Comparison of ENCODE assay signal across 8 mouse cellular contexts in the genomic region with DNA sequence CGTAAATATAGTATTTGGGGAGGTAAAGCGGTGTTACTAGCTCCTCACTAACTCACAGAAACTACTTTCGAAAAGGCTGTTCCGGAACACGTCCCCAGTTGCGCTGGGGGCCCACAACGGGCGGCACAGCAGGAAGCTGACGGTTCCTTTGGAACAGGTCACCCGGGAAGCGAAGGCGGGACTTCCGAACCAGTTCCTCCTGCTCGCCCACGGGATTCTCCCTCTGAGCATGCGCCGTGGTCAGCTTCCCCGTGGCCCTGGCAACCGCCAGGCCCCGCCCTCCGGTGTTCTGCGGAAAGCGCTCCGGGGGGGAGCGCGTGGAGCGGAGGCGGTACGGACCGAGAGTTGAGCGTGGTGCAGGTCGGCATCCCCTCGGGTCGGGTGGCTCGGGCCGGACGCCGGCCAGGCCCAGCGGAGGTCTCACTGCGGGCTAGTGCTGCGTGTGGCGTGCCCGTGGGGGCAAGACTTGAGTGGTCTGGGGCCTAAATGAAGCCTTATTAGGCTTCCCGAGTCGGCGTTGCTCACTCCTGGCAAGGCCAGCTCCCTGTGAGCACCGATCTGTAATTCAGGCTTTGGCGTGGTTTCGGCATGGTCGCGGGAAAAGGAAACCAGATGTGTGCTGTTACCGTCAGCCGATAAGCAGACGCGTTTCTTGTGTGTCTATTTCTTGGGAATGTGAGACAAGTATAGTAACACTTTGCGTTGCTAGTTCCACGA. TPM values are rescaled to one million over a fixed set of nuclear protein-coding genes. Genes with fewer than 3 reads are reported as not detected.
DNase-seq lines count a peak whose midpoint lies in the region; ATAC-seq and TF ChIP-seq lines count a peak whose summit lies in the region.

A gene (minus strand): TSS at position 150 of the 717 bp plus-strand sequence.
A gene (plus strand): TSS at position 287 of the 717 bp plus-strand sequence.

- H3K27ac ChIP-seq in forebrain, embryonic 12.5 days: peak within 1 kb of the TSS; percentile 83
- H3K27ac ChIP-seq in heart, postnatal 0 days (ENCODE audit: low read depth): peak within 1 kb of the TSS; percentile 93
- peak within 1 kb of the TSS; percentile 92 for H3K27ac ChIP-seq in liver, embryonic 16.5 days (ENCODE audit: low read length)
- H3K27ac ChIP-seq in neural tube, embryonic 13.5 days (replicated peaks): peak within 1 kb of the TSS; percentile 90
- peak within 1 kb of the TSS; percentile 87 for H3K27ac ChIP-seq in testis, adult 2 months (ENCODE audit: control insufficient read depth, insufficient read depth, low read depth, low read length)

- peak; percentile 97 for TF ChIP-seq POLR2A in testis, adult 2 months (IDR thresholded peaks at IDR 0.05; ENCODE audit: control insufficient read depth, low read depth, low read length)

- peak; percentile 100 for ATAC-seq in forebrain, embryonic 12.5 days (ENCODE audit: low FRiP score)
- peak; percentile 98 for ATAC-seq in heart, postnatal 0 days (ENCODE audit: insufficient read depth, low read depth)
- peak; percentile 97 for ATAC-seq in liver, embryonic 16.5 days (ENCODE audit: low read depth)
- ATAC-seq in neural tube, embryonic 13.5 days (ENCODE audit: low read depth): peak; percentile 100

- peak; percentile 97 for DNase-seq in c-Kit-positive CD71-positive TER-119-positive erythroid progenitor cells, embryonic 14.5 days (ENCODE audit: low spot score)
- DNase-seq in heart, postnatal 0 days (ENCODE audit: low spot score): peak; percentile 96
- DNase-seq in kidney, postnatal 4 days: peak; percentile 98 to 99

- no peaks in the 10 kb centered on the region for H3K27me3 ChIP-seq in E14TG2a.4 (ENCODE audit: insufficient read depth, low read length)
- H3K27me3 ChIP-seq in forebrain, embryonic 12.5 days: no peaks in the 10 kb centered on the region
- H3K27me3 ChIP-seq in heart, postnatal 0 days (ENCODE audit: control insufficient read depth, insufficient read depth, low read length): no peaks in the 10 kb centered on the region
- H3K27me3 ChIP-seq in liver, embryonic 16.5 days (ENCODE audit: control insufficient read depth, insufficient read depth, low read depth, low read length): no peaks in the 10 kb centered on the region
- H3K27me3 ChIP-seq in neural tube, embryonic 13.5 days: no peaks in the 10 kb centered on the region
- H3K27me3 ChIP-seq in testis, adult 2 months (ENCODE audit: control insufficient read depth, insufficient read depth, low read length): no peaks in the 10 kb centered on the region

- peaks cover 9% of the 10 kb centered on the region for H3K4me1 ChIP-seq in E14TG2a.4 (replicated peaks; ENCODE audit: low read depth, low read length)
- peaks cover 12% of the 10 kb centered on the region for H3K4me1 ChIP-seq in forebrain, embryonic 12.5 days
- peaks cover 7% of the 10 kb centered on the region; the same call in 1 of the 2 replicates for H3K4me1 ChIP-seq in heart, postnatal 0 days (ENCODE audit: control insufficient read depth, insufficient read depth)
- H3K4me1 ChIP-seq in liver, embryonic 16.5 days (ENCODE audit: control insufficient read depth, low read depth, low read length): peaks cover 14% of the 10 kb centered on the region
- H3K4me1 ChIP-seq in neural tube, embryonic 13.5 days (replicated peaks): peaks cover 9% of the 10 kb centered on the region; the same call in 1 of the 2 replicates
- H3K4me1 ChIP-seq in testis, adult 2 months (ENCODE audit: control insufficient read depth, insufficient read depth, low read length): no peaks in the 10 kb centered on the region

- under 1% methylated on average over 57 of the region's 57 CpGs for WGBS in forebrain, embryonic 12.5 days
- under 1% methylated on average over 57 of the region's 57 CpGs for WGBS in heart, postnatal 0 days
- WGBS in liver, embryonic 16.5 days (ENCODE audit: insufficient replicate concordance): under 1% methylated on average over 57 of the region's 57 CpGs
- under 1% methylated on average over 57 of the region's 57 CpGs for WGBS in neural tube, embryonic 13.5 days

- TF ChIP-seq EP300 in heart, postnatal 0 days (IDR thresholded peaks at IDR 0.05; ENCODE audit: low read depth): peak; percentile 54; the same call in 1 of the 2 replicates

- H3K4me3 ChIP-seq in E14TG2a.4 (replicated peaks; ENCODE audit: low read length): peak within 1 kb of the TSS; percentile 87
- H3K4me3 ChIP-seq in forebrain, embryonic 12.5 days (replicated peaks): peak within 1 kb of the TSS; percentile 83
- peak within 1 kb of the TSS; percentile 87 for H3K4me3 ChIP-seq in heart, postnatal 0 days (ENCODE audit: low read depth, low read length)
- H3K4me3 ChIP-seq in liver, embryonic 16.5 days (ENCODE audit: low read depth, low read length): peak within 1 kb of the TSS; percentile 88
- H3K4me3 ChIP-seq in neural tube, embryonic 13.5 days: peak within 1 kb of the TSS; percentile 81
- peak within 1 kb of the TSS; percentile 92 for H3K4me3 ChIP-seq in testis, adult 2 months (ENCODE audit: control insufficient read depth, low read depth, low read length)

- H3K9ac ChIP-seq in forebrain, embryonic 12.5 days: peak within 1 kb of the TSS; percentile 75
- peak within 1 kb of the TSS; percentile 85 for H3K9ac ChIP-seq in heart, postnatal 0 days (replicated peaks; ENCODE audit: low read depth, low read length)
- peak within 1 kb of the TSS; percentile 88 for H3K9ac ChIP-seq in liver, embryonic 16.5 days (ENCODE audit: low read depth, low read length)
- peak within 1 kb of the TSS; percentile 92 for H3K9ac ChIP-seq in neural tube, embryonic 13.5 days

- no peaks in the 10 kb centered on the region for H3K9me3 ChIP-seq in E14TG2a.4 (ENCODE audit: low read length)
- H3K9me3 ChIP-seq in forebrain, embryonic 12.5 days: no peaks in the 10 kb centered on the region
- no peaks in the 10 kb centered on the region for H3K9me3 ChIP-seq in heart, postnatal 0 days (replicated peaks; ENCODE audit: control insufficient read depth, low read length)
- H3K9me3 ChIP-seq in liver, embryonic 16.5 days (replicated peaks; ENCODE audit: control insufficient read depth, low read length): no peaks in the 10 kb centered on the region
- no peaks in the 10 kb centered on the region for H3K9me3 ChIP-seq in neural tube, embryonic 13.5 days

- H3K36me3 ChIP-seq in E14TG2a.4 (ENCODE audit: insufficient read depth, low read length): peaks cover 23% of the 10 kb centered on the region
- H3K36me3 ChIP-seq in forebrain, embryonic 12.5 days (replicated peaks): peaks cover 6% of the 10 kb centered on the region; the same call in 1 of the 2 replicates
- H3K36me3 ChIP-seq in heart, postnatal 0 days (replicated peaks; ENCODE audit: control insufficient read depth, insufficient read depth, low read length): no peaks in the 10 kb centered on the region; the same call in 1 of the 2 replicates
- H3K36me3 ChIP-seq in liver, embryonic 16.5 days (ENCODE audit: control insufficient read depth, insufficient read depth): peaks cover 3% of the 10 kb centered on the region; the same call in 1 of the 2 replicates
- peaks cover 10% of the 10 kb centered on the region; the same call in 1 of the 2 replicates for H3K36me3 ChIP-seq in neural tube, embryonic 13.5 days
- no peaks in the 10 kb centered on the region for H3K36me3 ChIP-seq in testis, adult 2 months (ENCODE audit: control insufficient read depth, insufficient read depth, low read length)

- H3K4me2 ChIP-seq in forebrain, embryonic 12.5 days: peak within 1 kb of the TSS; percentile 59
- H3K4me2 ChIP-seq in heart, postnatal 0 days (ENCODE audit: low read depth, low read length): peak within 1 kb of the TSS; percentile 59
- H3K4me2 ChIP-seq in liver, embryonic 16.5 days (ENCODE audit: low read depth, low read length): peak within 1 kb of the TSS; percentile 74
- peak within 1 kb of the TSS; percentile 62 for H3K4me2 ChIP-seq in neural tube, embryonic 13.5 days

- no peak for TF ChIP-seq CTCF in E14TG2a.4 (conservative IDR thresholded peaks at IDR 0.05; ENCODE audit: low read length)
- no peak for TF ChIP-seq CTCF in heart, postnatal 0 days (IDR thresholded peaks at IDR 0.05; ENCODE audit: low read depth)
- no peak for TF ChIP-seq CTCF in testis, adult 2 months (IDR thresholded peaks at IDR 0.05; ENCODE audit: control insufficient read depth, insufficient read depth, insufficient replicate concordance, low read depth, low read length)

RNA-seq across cellular contexts. Expression of the first gene that starts in this region (rescaled TPM):
- not detected in 2 replicates for polyA plus RNA-seq in forebrain, embryonic 12.5 days (2016; fragmentation: Nextera tagmentation; extraction: Ambion mirVana)
- not detected in 2 replicates for total RNA-seq in heart, postnatal 0 days (2014; rRNA removed; ENCODE audit: low replicate concordance)
- not detected in 2 replicates for polyA plus RNA-seq in heart, postnatal 0 days (2015; fragmentation: Nextera tagmentation; extraction: Ambion mirVana)
- polyA plus RNA-seq in liver, embryonic 16.5 days (2015; fragmentation: Nextera tagmentation; extraction: Ambion mirVana): not detected in 2 replicates
- 0.10 TPM in 1 of 2 replicates, not detected in the other for polyA plus RNA-seq in neural tube, embryonic 13.5 days (2015; fragmentation: Nextera tagmentation; extraction: Ambion mirVana)
- 20.5 and 24.6 TPM in 2 replicates for polyA plus RNA-seq in testis, adult 2 months (2012; rRNA removed)

RNA-seq across cellular contexts. Expression of the second gene that starts in this region (rescaled TPM):
- polyA plus RNA-seq in forebrain, embryonic 12.5 days (2016; fragmentation: Nextera tagmentation; extraction: Ambion mirVana): 21.6 and 24.1 TPM in 2 replicates
- total RNA-seq in heart, postnatal 0 days (2014; rRNA removed; ENCODE audit: low replicate concordance): 3.5 and 4.2 TPM in 2 replicates
- polyA plus RNA-seq in heart, postnatal 0 days (2015; fragmentation: Nextera tagmentation; extraction: Ambion mirVana): 13.6 and 15.5 TPM in 2 replicates
- 20.4 and 23.1 TPM in 2 replicates for polyA plus RNA-seq in liver, embryonic 16.5 days (2015; fragmentation: Nextera tagmentation; extraction: Ambion mirVana)
- polyA plus RNA-seq in neural tube, embryonic 13.5 days (2015; fragmentation: Nextera tagmentation; extraction: Ambion mirVana): 15.6 and 16.4 TPM in 2 replicates
- 5.1 and 5.3 TPM in 2 replicates for polyA plus RNA-seq in testis, adult 2 months (2012; rRNA removed)

Comparison
In these comparisons a context has a peak if more than half of its experiments do, and no peak if none do; other contexts are left out.
1. Peak in every context shown above with its lines: DNase-seq, ATAC-seq, H3K4me3 ChIP-seq and H3K27ac ChIP-seq.
2. RNA of the first gene that starts in this region (polyA plus RNA-seq): 20.5 to 24.6 TPM in testis, adult 2 months; 0.10 TPM in neural tube, embryonic 13.5 days, not detected in forebrain, embryonic 12.5 days, not detected in heart, postnatal 0 days and not detected in liver, embryonic 16.5 days; every median in the first group is over 10 times any median in the second.